Mouse (Mus musculus): ENCODE data around the gene Rpl35. TPM values are rescaled to one million over a fixed set of nuclear protein-coding genes. Genes with fewer than 3 reads are reported as not detected.

The Rpl35 gene
- polyA plus RNA-seq, 1 experiment from 2014 or later, result 945 TPM

DNA sequence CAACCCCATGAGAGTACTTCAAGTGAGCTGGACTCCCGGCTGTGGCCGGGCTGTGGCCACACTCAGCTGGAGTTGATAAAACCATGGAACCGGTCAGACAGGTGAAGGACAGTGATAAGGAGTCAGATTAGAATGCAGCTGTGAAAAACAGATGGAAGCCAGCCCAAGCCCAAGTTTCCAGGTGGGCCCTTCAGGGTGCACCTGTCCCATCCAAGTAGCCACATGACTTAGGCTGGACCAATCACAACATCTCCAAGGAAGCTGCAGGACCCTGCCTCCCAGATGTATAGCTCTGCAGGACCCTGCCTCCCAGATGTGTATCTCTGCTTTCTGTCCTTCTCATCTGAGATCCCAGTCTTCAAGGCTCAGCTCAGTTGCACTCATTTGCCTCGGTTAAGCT is 13.4 kb downstream of the Rpl35 start:
- WGBS, result 66% methylated on average over 4 of the region's 4 CpGs
- H3K36me3 ChIP-seq, result no peaks in the 10 kb centered on the region
- no peak overlapping the region for H3K27ac ChIP-seq
- peaks cover 5% of the 10 kb centered on the region; the same call in 1 of the 2 replicates for H3K4me1 ChIP-seq
- no peak overlapping the region for H3K4me3 ChIP-seq
- H3K9ac ChIP-seq, result no peak overlapping the region
- no peak for ATAC-seq (ENCODE audit: low FRiP score, low read depth)
- H3K27me3 ChIP-seq, result no peaks in the 10 kb centered on the region
- no peaks in the 10 kb centered on the region for H3K9me3 ChIP-seq
- no peak overlapping the region for H3K4me2 ChIP-seq (replicated peaks)

DNA sequence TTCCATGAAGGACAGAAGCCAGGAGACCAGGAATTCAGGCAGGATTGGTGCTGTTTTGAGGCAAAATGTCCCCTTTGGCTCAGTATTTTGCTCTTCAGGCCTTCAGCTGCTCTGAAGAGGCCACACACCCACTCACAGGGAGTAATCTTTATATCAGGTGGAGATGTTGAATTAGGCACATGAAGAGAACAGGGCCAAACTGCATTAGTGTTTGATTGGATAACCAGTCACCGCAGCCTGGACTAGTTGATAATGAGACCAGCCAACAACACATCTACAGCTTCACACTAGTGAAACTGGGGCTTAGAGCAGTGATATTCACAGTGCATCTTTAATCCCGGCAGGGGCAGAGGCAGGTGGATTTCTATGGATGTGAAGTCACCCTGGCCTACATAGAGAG is 16.5 kb downstream of the Rpl35 start:
- Histone ChIP-seq H3K9me3 (0 out of 2 replicates have a peak, but pooled peaks cover 5% of the 10 kb centered on the region), H3K9ac (no peak overlapping the region), H3K27ac (no peak overlapping the region), H3K4me2 (replicated peaks) (no peak overlapping the region), H3K36me3 (no peaks in the 10 kb centered on the region), H3K4me1 (peaks cover 5% of the 10 kb centered on the region; the same call in 1 of the 2 replicates), H3K4me3 (no peak overlapping the region), H3K27me3 (no peaks in the 10 kb centered on the region)
- 81% methylated on average over 2 of the region's 2 CpGs for WGBS
- ATAC-seq (ENCODE audit: low FRiP score, low read depth), result no peak

DNA sequence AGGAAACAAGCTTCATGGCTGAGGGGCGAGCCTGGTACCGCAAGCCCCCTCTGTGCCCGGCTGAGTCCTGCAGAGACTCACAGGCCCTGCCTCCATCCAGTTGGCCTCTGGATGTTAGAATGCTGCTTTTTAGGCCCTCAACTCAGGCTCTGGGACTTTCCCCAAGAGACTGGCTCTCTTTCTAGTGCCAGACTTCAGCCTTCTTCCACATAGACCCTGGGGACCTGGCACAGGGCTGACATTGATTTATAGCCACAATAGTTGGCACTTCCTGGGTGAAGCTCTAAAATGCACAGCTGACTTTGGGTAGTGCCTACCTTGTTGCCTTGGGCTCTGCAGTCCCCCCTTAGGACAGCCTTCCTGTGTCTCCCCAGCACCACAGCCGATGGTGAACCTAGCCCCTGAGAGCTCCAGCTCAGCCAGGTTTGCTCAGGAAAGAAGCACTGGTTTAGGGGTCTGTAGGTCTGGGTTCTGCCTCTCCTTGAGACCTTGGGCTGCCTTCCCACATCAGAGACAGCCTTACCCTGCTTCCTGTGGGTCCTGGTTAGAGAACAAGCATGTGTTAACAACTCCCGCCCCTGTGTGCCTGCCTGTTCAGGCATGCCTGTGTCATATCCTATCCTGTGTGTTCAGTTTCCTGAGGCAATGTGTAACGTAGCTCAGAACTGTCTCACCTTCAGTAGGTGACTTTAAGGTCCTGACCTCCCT is 17.5 kb downstream of the Rpl35 start:
- no peak overlapping the region for H3K4me3 ChIP-seq
- peaks cover 5% of the 10 kb centered on the region; the same call in 1 of the 2 replicates for H3K4me1 ChIP-seq
- H3K27ac ChIP-seq, result 0 out of 2 replicates have a peak overlapping the region, but pooled peaks have one; percentile 22
- no peaks in the 10 kb centered on the region for H3K36me3 ChIP-seq
- H3K9me3 ChIP-seq, result 0 out of 2 replicates have a peak, but pooled peaks cover 5% of the 10 kb centered on the region
- no peak overlapping the region for H3K4me2 ChIP-seq (replicated peaks)
- no peak for ATAC-seq (ENCODE audit: low FRiP score, low read depth)
- no peak overlapping the region for H3K9ac ChIP-seq
- 68% methylated on average over 6 of the region's 6 CpGs for WGBS
- no peaks in the 10 kb centered on the region for H3K27me3 ChIP-seq

DNA sequence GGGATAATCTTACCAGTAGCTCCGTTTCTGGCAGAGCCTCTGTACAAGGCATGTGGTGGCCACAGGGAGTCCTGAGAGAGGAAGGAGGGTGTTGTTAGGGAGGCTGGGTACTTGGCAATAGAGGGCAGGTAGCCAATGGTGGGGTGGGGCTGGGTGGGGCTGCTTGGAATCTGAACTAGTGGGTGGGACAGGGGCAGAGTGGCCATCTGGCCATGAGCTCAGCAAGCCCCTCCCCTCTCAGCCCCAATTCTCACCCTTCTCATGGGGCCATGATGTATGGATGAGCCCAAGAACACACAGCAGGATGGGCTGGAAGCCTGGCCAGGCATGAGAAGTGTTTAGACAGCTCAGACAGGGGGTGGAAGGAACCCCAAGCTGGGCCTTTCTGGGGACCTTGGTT is 18.1 kb downstream of the Rpl35 start:
- Histone ChIP-seq H3K27ac (0 out of 2 replicates have a peak overlapping the region, but pooled peaks have one; percentile 22), H3K4me3 (no peak overlapping the region), H3K36me3 (no peaks in the 10 kb centered on the region), H3K9ac (no peak overlapping the region), H3K4me2 (replicated peaks) (no peak overlapping the region), H3K9me3 (0 out of 2 replicates have a peak, but pooled peaks cover 5% of the 10 kb centered on the region), H3K4me1 (peaks cover 5% of the 10 kb centered on the region; the same call in 1 of the 2 replicates), H3K27me3 (no peaks in the 10 kb centered on the region)
- WGBS, result 69% methylated on average over 1 of the region's 1 CpGs
- ATAC-seq (ENCODE audit: low FRiP score, low read depth), result 0 out of 2 replicates have a peak, but pooled peaks have one; percentile 25

DNA sequence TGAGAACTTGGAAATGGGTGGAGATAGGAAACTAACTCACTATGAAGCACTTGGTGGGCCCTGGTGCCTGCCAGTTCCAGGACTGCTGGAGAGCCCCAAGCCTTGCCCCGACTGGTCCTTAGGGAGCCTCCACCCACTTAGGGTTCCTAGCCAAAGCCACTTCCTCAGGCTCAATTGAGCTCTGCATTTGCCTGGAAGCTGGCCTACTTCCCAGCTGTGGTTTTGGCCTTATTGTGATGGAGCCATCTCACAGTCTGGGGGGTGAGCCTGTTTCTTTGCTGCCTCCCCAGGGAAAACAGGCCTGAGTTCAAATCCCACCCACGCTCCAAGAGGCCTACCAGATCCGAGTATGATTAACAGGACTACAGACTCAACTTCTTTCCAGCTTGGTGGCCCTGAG is 18.8 kb downstream of the Rpl35 start:
- Histone ChIP-seq H3K4me1 (peaks cover 5% of the 10 kb centered on the region; the same call in 1 of the 2 replicates), H3K27me3 (no peaks in the 10 kb centered on the region), H3K4me3 (no peak overlapping the region), H3K27ac (no peak overlapping the region), H3K9me3 (0 out of 2 replicates have a peak, but pooled peaks cover 5% of the 10 kb centered on the region), H3K9ac (no peak overlapping the region), H3K36me3 (no peaks in the 10 kb centered on the region), H3K4me2 (replicated peaks) (no peak overlapping the region)
- no peak for ATAC-seq (ENCODE audit: low FRiP score, low read depth)
- WGBS, result 80% methylated on average over 3 of the region's 3 CpGs

DNA sequence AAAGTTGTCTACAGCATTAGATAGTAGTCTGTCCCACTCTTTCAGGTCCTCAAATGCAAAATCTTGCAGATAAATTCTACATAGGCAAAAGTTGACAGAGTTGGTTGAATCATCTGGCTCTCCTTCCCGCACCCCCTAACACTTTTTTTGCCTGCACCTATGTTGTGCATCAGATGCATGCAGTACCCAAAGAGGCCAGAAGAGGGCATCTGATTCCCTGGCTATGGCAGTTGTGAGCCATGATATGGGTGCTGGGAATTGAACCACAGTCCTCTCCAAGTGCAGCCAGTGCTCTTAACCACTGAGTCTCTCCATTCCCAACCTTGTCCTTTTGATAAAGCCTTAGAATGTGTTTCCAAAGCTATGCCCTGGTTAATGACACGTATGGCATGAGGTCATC is 22.0 kb downstream of the Rpl35 start:
- 0 out of 2 replicates have a peak, but pooled peaks cover 5% of the 10 kb centered on the region for H3K9me3 ChIP-seq
- H3K36me3 ChIP-seq, result no peaks in the 10 kb centered on the region
- H3K4me1 ChIP-seq, result peaks cover 5% of the 10 kb centered on the region; the same call in 1 of the 2 replicates
- no peak for ATAC-seq (ENCODE audit: low FRiP score, low read depth)
- no peaks in the 10 kb centered on the region for H3K27me3 ChIP-seq
- H3K27ac ChIP-seq, result no peak overlapping the region
- no peak overlapping the region for H3K4me3 ChIP-seq
- no peak overlapping the region for H3K4me2 ChIP-seq (replicated peaks)
- no peak overlapping the region for H3K9ac ChIP-seq
- WGBS, result 95% methylated on average over 2 of the region's 2 CpGs

DNA sequence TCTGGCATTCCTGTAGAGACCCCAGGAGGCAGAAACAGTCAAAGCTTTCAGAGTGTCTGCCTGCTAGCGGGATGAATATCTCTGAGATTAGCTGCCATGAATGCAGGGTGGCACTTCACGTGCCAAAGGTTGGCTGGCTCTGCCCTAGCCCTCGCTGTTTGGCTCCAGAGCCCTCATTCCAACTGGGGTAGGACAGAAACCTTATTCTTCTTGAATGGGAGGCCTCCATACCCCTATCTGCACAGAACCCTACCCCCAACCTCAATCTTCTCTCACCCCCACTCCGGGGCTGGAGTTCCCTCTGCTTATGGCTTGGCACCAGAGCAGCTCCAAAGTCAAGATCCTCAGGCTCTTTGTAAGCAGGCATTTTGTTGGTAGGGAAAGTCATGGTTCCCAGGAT is 27.6 kb downstream of the Rpl35 start:
- no peaks in the 10 kb centered on the region for H3K4me1 ChIP-seq
- no peaks in the 10 kb centered on the region for H3K9me3 ChIP-seq
- no peak overlapping the region for H3K4me2 ChIP-seq (replicated peaks)
- H3K27ac ChIP-seq, result no peak overlapping the region
- H3K4me3 ChIP-seq, result no peak overlapping the region
- H3K36me3 ChIP-seq, result no peaks in the 10 kb centered on the region
- H3K27me3 ChIP-seq, result no peaks in the 10 kb centered on the region
- H3K9ac ChIP-seq, result no peak overlapping the region
- no peak for ATAC-seq (ENCODE audit: low FRiP score, low read depth)
- WGBS, result 69% methylated on average over 4 of the region's 4 CpGs

DNA sequence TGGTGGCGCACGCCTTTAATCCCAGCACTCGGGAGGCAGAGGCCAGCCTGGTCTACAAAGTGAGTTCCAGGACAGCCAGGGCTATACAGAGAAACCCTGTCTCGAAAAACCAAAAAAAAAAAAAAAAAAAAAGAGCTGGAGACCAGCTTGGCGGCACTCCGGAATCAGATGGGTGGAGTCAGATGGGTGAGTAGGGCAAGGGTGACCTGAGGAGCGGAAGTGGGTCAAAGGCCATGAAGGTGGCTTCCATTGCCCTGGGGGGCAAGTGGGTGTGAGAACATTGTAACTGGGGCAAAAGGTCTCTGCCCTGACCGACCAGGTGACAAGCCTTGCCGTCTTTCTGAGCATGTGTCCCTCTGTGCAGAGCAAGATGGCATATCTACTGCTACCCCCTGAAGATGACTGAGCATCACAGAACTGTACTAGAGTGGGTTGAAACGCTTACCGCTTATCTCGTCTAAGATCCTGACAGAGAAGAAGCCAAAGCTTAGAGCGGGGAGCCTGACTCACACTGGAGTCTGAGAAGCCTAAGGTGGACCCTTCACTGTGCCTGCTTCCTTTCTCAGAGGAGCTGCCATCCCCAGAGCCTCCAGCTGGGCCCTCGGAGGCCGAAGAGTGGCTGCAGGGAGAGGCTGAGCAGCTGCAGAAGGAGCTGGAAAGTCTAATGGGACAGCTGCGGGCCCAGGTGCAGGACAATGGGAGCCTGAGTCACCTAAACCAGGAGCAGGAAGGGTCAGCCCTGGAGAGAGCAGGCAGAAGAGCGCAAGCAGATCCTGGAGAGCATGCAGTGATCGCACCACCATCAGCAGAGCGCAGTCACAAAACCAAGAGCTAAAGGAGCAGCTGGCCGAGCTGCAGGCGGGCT is 29.3 kb downstream of the Rpl35 start:
- H3K4me1 ChIP-seq, result no peaks in the 10 kb centered on the region
- H3K9me3 ChIP-seq, result no peaks in the 10 kb centered on the region
- H3K27me3 ChIP-seq, result no peaks in the 10 kb centered on the region
- H3K27ac ChIP-seq, result no peak overlapping the region
- no peak overlapping the region for H3K4me2 ChIP-seq (replicated peaks)
- H3K9ac ChIP-seq, result no peak overlapping the region
- WGBS, result 80% methylated on average over 21 of the region's 21 CpGs
- no peak for ATAC-seq (ENCODE audit: low FRiP score, low read depth)
- no peaks in the 10 kb centered on the region for H3K36me3 ChIP-seq
- H3K4me3 ChIP-seq, result no peak overlapping the region

DNA sequence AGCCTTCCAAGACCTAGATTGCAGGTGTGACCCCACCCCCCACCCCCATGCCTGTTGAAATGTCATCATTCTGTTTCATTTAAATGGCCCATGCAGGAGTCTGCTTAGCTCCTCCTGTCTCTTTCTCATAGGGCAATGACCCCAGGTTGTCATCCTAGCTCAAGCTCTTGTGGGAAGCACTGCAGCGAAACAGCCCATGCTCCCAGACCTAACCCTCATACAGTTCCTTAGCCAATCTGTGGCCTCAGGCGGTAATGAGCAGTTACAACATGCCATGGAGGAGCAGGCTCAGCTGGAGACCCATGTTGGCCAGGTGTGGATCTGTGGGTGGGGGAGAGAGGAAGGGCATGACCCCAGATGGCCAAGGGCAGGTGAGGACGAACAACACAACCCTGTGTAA is 30.2 kb downstream of the Rpl35 start:
- H3K27ac ChIP-seq, result no peak overlapping the region
- no peak for ATAC-seq (ENCODE audit: low FRiP score, low read depth)
- H3K4me1 ChIP-seq, result no peaks in the 10 kb centered on the region
- no peak overlapping the region for H3K4me3 ChIP-seq
- no peak overlapping the region for H3K9ac ChIP-seq
- no peaks in the 10 kb centered on the region for H3K36me3 ChIP-seq
- 61% methylated on average over 3 of the region's 3 CpGs for WGBS
- no peak overlapping the region for H3K4me2 ChIP-seq (replicated peaks)
- H3K9me3 ChIP-seq, result no peaks in the 10 kb centered on the region
- H3K27me3 ChIP-seq, result no peaks in the 10 kb centered on the region

DNA sequence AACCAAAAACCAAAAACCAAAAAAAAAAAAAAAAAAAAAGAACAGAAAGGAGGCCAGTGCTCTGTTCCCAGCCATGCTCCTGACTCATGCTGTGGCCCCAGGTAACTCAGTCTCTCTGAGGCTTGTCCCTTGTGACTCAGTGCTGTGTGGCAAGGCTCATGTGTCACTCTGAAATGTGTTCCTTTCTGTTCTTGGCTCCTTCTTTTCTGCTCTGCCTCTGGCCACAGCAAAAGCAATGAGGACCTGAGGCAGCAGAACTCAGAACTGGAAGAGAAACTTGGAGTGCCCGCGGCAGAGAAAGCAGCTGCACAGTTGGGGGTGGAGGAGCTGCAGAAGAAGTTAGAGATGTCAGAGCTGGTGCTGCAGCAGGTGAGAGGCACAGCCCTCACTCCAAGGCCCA is 31.3 kb downstream of the Rpl35 start:
- Histone ChIP-seq H3K27ac (no peak overlapping the region), H3K4me1 (no peaks in the 10 kb centered on the region), H3K4me3 (no peak overlapping the region), H3K27me3 (no peaks in the 10 kb centered on the region), H3K36me3 (no peaks in the 10 kb centered on the region), H3K9me3 (no peaks in the 10 kb centered on the region), H3K9ac (no peak overlapping the region), H3K4me2 (replicated peaks) (no peak overlapping the region)
- 44% methylated on average over 2 of the region's 2 CpGs for WGBS
- no peak for ATAC-seq (ENCODE audit: low FRiP score, low read depth)

DNA sequence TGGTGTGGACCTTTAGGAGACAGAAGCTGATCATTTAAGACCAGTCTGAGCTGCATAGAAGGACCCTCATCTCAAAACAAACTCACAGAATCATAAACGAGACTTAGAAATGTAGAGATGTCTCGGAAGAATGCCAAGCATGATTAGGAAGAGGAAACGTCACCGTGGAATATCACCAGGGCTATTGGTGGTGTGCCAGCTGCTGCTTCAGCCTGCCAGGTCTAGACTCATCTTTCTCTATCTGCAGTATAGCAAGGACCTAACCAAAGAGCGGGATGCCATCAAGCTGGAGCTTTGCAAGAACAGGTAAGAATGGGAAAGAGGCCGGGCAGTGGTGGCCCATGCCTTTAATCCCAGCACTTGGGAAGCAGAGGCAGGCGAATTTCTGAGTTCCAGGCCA is 31.7 kb downstream of the Rpl35 start:
- WGBS, result 81% methylated on average over 7 of the region's 7 CpGs
- no peak overlapping the region for H3K4me3 ChIP-seq
- H3K4me1 ChIP-seq, result no peaks in the 10 kb centered on the region
- ATAC-seq (ENCODE audit: low FRiP score, low read depth), result no peak
- no peaks in the 10 kb centered on the region for H3K27me3 ChIP-seq
- no peak overlapping the region for H3K27ac ChIP-seq
- no peak overlapping the region for H3K4me2 ChIP-seq (replicated peaks)
- no peaks in the 10 kb centered on the region for H3K36me3 ChIP-seq
- H3K9ac ChIP-seq, result no peak overlapping the region
- no peaks in the 10 kb centered on the region for H3K9me3 ChIP-seq

DNA sequence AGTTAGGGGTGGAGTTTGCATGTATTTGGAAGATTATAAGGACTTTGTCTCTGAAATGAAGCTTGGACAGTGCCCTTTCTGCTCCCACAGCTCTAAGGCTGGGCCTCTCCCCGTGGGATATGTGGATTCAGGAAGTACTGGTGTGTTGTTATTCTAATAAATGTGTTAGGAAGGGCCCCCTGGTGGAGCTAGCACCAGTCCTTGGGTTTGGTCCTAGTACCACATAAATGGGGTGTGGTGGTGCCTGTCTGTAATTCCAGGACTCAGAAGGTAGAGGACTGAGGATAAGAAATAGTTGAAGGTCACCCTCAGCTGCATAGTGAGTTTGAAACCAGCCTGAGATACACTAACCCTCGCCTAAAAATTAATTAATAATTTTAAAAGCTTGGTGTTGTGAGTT is 32.2 kb downstream of the Rpl35 start:
- H3K36me3 ChIP-seq, result no peaks in the 10 kb centered on the region
- H3K4me1 ChIP-seq, result no peaks in the 10 kb centered on the region
- no peak overlapping the region for H3K4me3 ChIP-seq
- no peak overlapping the region for H3K4me2 ChIP-seq (replicated peaks)
- 35% methylated on average over 2 of the region's 2 CpGs for WGBS
- H3K9me3 ChIP-seq, result no peaks in the 10 kb centered on the region
- H3K9ac ChIP-seq, result no peak overlapping the region
- ATAC-seq (ENCODE audit: low FRiP score, low read depth), result no peak
- H3K27me3 ChIP-seq, result no peaks in the 10 kb centered on the region
- no peak overlapping the region for H3K27ac ChIP-seq

Measured in limb, embryonic 13.5 days (tissue).